Mouse (Mus musculus) CH12.LX (cell line): ENCODE data around the gene Mpp4.

Experiments
- CTCF ChIP-seq, 2 experiments: IDR thresholded peaks in 1 of 2; conservative IDR thresholded peaks in 1 of 2; 2 replicates each; pipeline ENCODE4 v1.5.1; 2011 to 2012; ENCODE audit warnings: low read depth in 2 of 2, low read length in 2 of 2, improper control_type of control experiment in 1 of 2, inconsistent platforms in 1 of 2, mild to moderate bottlenecking in 1 of 2, moderate library complexity in 1 of 2
- EP300 ChIP-seq: IDR thresholded peaks from 2 replicates; pipeline ENCODE4 v1.6.1; 2011; ENCODE audit warnings: low read length, improper control_type of control experiment
- MAX ChIP-seq: IDR thresholded peaks from 2 replicates; pipeline ENCODE4 v1.6.1; 2011; ENCODE audit warnings: low read length, improper control_type of control experiment
- MXI1 ChIP-seq: IDR thresholded peaks from 2 replicates; pipeline ENCODE4 v1.6.1; 2011; ENCODE audit warnings: mild to moderate bottlenecking, low read depth, low read length, improper control_type of control experiment
- POLR2A ChIP-seq: IDR thresholded peaks from 2 replicates; pipeline ENCODE4 v1.6.1; 2011; ENCODE audit warnings: low read depth, mild to moderate bottlenecking, improper control_type of control experiment, low read length
- ZMIZ1 ChIP-seq: IDR thresholded peaks from 2 replicates; pipeline ENCODE4 v1.6.1; 2012; ENCODE audit warnings: low read depth, mild to moderate bottlenecking, inconsistent platforms, low read length, improper control_type of control experiment

DNA sequence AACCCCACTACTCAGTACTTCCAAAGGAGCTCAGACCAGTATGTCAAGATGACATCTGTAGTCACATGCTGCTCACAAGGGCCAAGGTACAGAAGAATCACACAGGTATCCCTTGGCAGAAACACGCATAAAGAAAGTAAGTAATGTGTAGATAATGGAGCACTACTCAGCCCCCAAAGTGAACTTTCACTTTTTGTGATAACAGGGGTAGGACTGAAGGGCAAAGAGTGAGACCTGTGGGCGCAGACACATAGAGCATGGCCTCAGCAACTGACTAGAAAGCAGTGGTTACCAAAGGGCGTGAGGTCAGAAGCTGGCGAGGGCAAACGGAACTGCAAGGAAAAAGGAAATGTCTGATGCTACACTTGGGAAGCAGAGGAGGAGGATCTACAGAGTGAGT is 37.8 kb upstream of the Mpp4 start:
- TF ChIP-seq POLR2A, result no peak
- TF ChIP-seq CTCF (conservative IDR thresholded peaks at IDR 0.05 in 1 of 2, IDR thresholded peaks at IDR 0.05 in 1 of 2; ENCODE audit: low read depth in 2 of 2, low read length in 2 of 2), result no peak
- no peak for TF ChIP-seq MXI1
- no peak for TF ChIP-seq EP300
- TF ChIP-seq ZMIZ1, result no peak
- no peak for TF ChIP-seq MAX
